In genomic region chr6:113978091-113978650, GRCm38 (mm10) we compare ENCODE assay signal across 16 mouse cellular contexts.
DNase-seq lines count a peak whose midpoint lies in the region; TF ChIP-seq lines count a peak whose summit lies in the region.
"Had no signal": no experiment of that assay in that cellular context is flagged by ENCODE, and none has a peak within 500 bp of the region (broad histone marks: within the 10 kb centered on the region; RNA-seq: fewer than 3 reads in every experiment).

No protein-coding gene starts in this region.

- TF ChIP-seq POLR2A in brain, embryonic 14.5 days (IDR thresholded peaks at IDR 0.05; ENCODE audit: borderline replicate concordance, extremely low read depth, insufficient read depth, insufficient read length, poor library complexity, severe bottlenecking), result no peak

- DNase-seq in heart, adult 8-10 months (ENCODE audit: low spot score), result peak; percentile 10
- DNase-seq in heart, postnatal 36 days, result no peak
- DNase-seq in brain, embryonic 14.5 days (ENCODE audit: low read depth), result peak; percentile 41
- peak; percentile 64 to 75 for DNase-seq in cerebellum, adult 18-20 months
- DNase-seq in cerebellum, postnatal 14 days, result peak; percentile 73 to 83
- no peak for DNase-seq in right cerebral cortex, adult 18-20 months
- DNase-seq in ovary, postnatal 14 days (ENCODE audit: low spot score), result no peak
- DNase-seq: adrenal gland, adult 8-10 months; embryo, embryonic 11 days; heart, postnatal 10 days; kidney, adult 2 months; lung, adult 18-20 months; lung, postnatal 10 days; right cerebral cortex, postnatal 4 days; thymus, adult 18-20 months; thymus, postnatal 36 days had no signal

- intact Hi-C loops in heart, postnatal 36 days (cut with DNase I), result no loop called here

- no peak for TF ChIP-seq CTCF in brain, embryonic 14.5 days (IDR thresholded peaks at IDR 0.05; ENCODE audit: borderline replicate concordance, extremely low read depth, insufficient read depth, insufficient read length)

Comparison
In these comparisons a context has a peak if more than half of its experiments do, and no peak if none do; other contexts are left out.
1. DNase-seq: peak in heart, adult 8-10 months (single experiment), brain, embryonic 14.5 days (single experiment), cerebellum, adult 18-20 months (2 of 2) and cerebellum, postnatal 14 days (2 of 2); none in heart, postnatal 36 days (0 of 2), right cerebral cortex, adult 18-20 months (single experiment) and ovary, postnatal 14 days (single experiment).